Mouse (Mus musculus): ENCODE results near the gene Gm6040. TPM values are rescaled to one million over a fixed set of nuclear protein-coding genes. Genes with fewer than 3 reads are reported as not detected.

Gm6040 gene
- not detected in 2 replicates for polyA plus RNA-seq (2014; fragmentation: Nextera tagmentation; extraction: Ambion mirVana)

- no peaks in the 10 kb centered on the region for H3K4me1 ChIP-seq (ENCODE audit: control insufficient read depth, insufficient read depth, low read length)
- WGBS = 72% methylated on average over 3 of the region's 3 CpGs
- no peak for ATAC-seq (replicated peaks; ENCODE audit: insufficient number of reproducible peaks, low FRiP score, low TSS enrichment, low read depth)
- no peaks in the 10 kb centered on the region for H3K9me3 ChIP-seq (replicated peaks; ENCODE audit: control insufficient read depth, low read length)
- no peak within 1 kb of the TSS for H3K4me3 ChIP-seq (ENCODE audit: low read depth, low read length)
- H3K36me3 ChIP-seq (replicated peaks; ENCODE audit: control insufficient read depth, insufficient read depth, low read depth, low read length) = no peaks in the 10 kb centered on the region
- no peak for DNase-seq (ENCODE audit: low spot score)
- no peaks in the 10 kb centered on the region for H3K27me3 ChIP-seq (ENCODE audit: control insufficient read depth, insufficient read depth, low read length)
- H3K4me2 ChIP-seq (ENCODE audit: low read depth, low read length) = no peak within 1 kb of the TSS
- H3K9ac ChIP-seq (replicated peaks; ENCODE audit: low read length) = no peak within 1 kb of the TSS
- H3K27ac ChIP-seq (replicated peaks; ENCODE audit: low read depth, low read length) = no peak within 1 kb of the TSS
Observed at GRCm38 (mm10) chr8:20921971-20922370, at the start of gene Gm6040. Gene Gm6040, minus strand, starts transcription at chr8:20922071.

- Histone ChIP-seq H3K4me2 (ENCODE audit: low read depth, low read length) (no peak overlapping the region), H3K4me3 (ENCODE audit: low read depth, low read length) (no peak overlapping the region), H3K27me3 (ENCODE audit: control insufficient read depth, insufficient read depth, low read length) (no peaks in the 10 kb centered on the region), H3K9ac (replicated peaks; ENCODE audit: low read length) (no peak overlapping the region), H3K27ac (replicated peaks; ENCODE audit: low read depth, low read length) (no peak overlapping the region), H3K36me3 (replicated peaks; ENCODE audit: control insufficient read depth, insufficient read depth, low read depth, low read length) (no peaks in the 10 kb centered on the region), H3K9me3 (replicated peaks; ENCODE audit: control insufficient read depth, low read length) (no peaks in the 10 kb centered on the region), H3K4me1 (ENCODE audit: control insufficient read depth, insufficient read depth, low read length) (no peaks in the 10 kb centered on the region)
- no peak for ATAC-seq (replicated peaks; ENCODE audit: insufficient number of reproducible peaks, low FRiP score, low TSS enrichment, low read depth)
- no peak for DNase-seq (ENCODE audit: low spot score)
- 82% methylated on average over 2 of the region's 2 CpGs for WGBS
Observed at GRCm38 (mm10) chr8:20964531-20964930, 42.7 kb upstream of the Gm6040 start.

GRCm38 (mm10) chr8:20944610-20945009 lies 22.7 kb upstream of the Gm6040 start, which contains the start of gene AY761185:
Gene AY761185, minus strand, starts transcription at chr8:20944710.
- Histone ChIP-seq H3K27me3 (ENCODE audit: control insufficient read depth, insufficient read depth, low read length) (no peaks in the 10 kb centered on the region), H3K4me2 (ENCODE audit: low read depth, low read length) (no peak within 1 kb of the TSS), H3K27ac (replicated peaks; ENCODE audit: low read depth, low read length) (no peak within 1 kb of the TSS), H3K4me1 (ENCODE audit: control insufficient read depth, insufficient read depth, low read length) (no peaks in the 10 kb centered on the region), H3K36me3 (replicated peaks; ENCODE audit: control insufficient read depth, insufficient read depth, low read depth, low read length) (no peaks in the 10 kb centered on the region), H3K9ac (replicated peaks; ENCODE audit: low read length) (no peak within 1 kb of the TSS), H3K9me3 (replicated peaks; ENCODE audit: control insufficient read depth, low read length) (no peaks in the 10 kb centered on the region; the same call in 1 of the 2 replicates), H3K4me3 (ENCODE audit: low read depth, low read length) (no peak within 1 kb of the TSS)
- DNase-seq (ENCODE audit: low spot score) (no peak), ATAC-seq (replicated peaks; ENCODE audit: insufficient number of reproducible peaks, low FRiP score, low TSS enrichment, low read depth) (no peak)
- 68% methylated on average over 3 of the region's 3 CpGs for WGBS

- no peak for ATAC-seq (replicated peaks; ENCODE audit: insufficient number of reproducible peaks, low FRiP score, low TSS enrichment, low read depth)
- H3K4me2 ChIP-seq (ENCODE audit: low read depth, low read length) = no peak overlapping the region
- H3K27me3 ChIP-seq (ENCODE audit: control insufficient read depth, insufficient read depth, low read length) = no peaks in the 10 kb centered on the region
- no peak for DNase-seq (ENCODE audit: low spot score)
- no peak overlapping the region for H3K9ac ChIP-seq (replicated peaks; ENCODE audit: low read length)
- no peaks in the 10 kb centered on the region; the same call in 1 of the 2 replicates for H3K9me3 ChIP-seq (replicated peaks; ENCODE audit: control insufficient read depth, low read length)
- no peak overlapping the region for H3K4me3 ChIP-seq (ENCODE audit: low read depth, low read length)
- H3K36me3 ChIP-seq (replicated peaks; ENCODE audit: control insufficient read depth, insufficient read depth, low read depth, low read length) = no peaks in the 10 kb centered on the region
- H3K27ac ChIP-seq (replicated peaks; ENCODE audit: low read depth, low read length) = no peak overlapping the region
- 78% methylated on average over 1 of the region's 1 CpGs for WGBS
- H3K4me1 ChIP-seq (ENCODE audit: control insufficient read depth, insufficient read depth, low read length) = no peaks in the 10 kb centered on the region
Observed at GRCm38 (mm10) chr8:20912288-20912687, 9.6 kb downstream of the Gm6040 start.

- DNase-seq (ENCODE audit: low spot score) (no peak), ATAC-seq (replicated peaks; ENCODE audit: insufficient number of reproducible peaks, low FRiP score, low TSS enrichment, low read depth) (no peak)
- no peaks in the 10 kb centered on the region for H3K27me3 ChIP-seq (ENCODE audit: control insufficient read depth, insufficient read depth, low read length)
- no peak overlapping the region for H3K9ac ChIP-seq (replicated peaks; ENCODE audit: low read length)
- WGBS = 66% methylated on average over 2 of the region's 2 CpGs
- no peak overlapping the region for H3K27ac ChIP-seq (replicated peaks; ENCODE audit: low read depth, low read length)
- H3K9me3 ChIP-seq (replicated peaks; ENCODE audit: control insufficient read depth, low read length) = no peaks in the 10 kb centered on the region; the same call in 1 of the 2 replicates
- no peaks in the 10 kb centered on the region for H3K36me3 ChIP-seq (replicated peaks; ENCODE audit: control insufficient read depth, insufficient read depth, low read depth, low read length)
- H3K4me1 ChIP-seq (ENCODE audit: control insufficient read depth, insufficient read depth, low read length) = no peaks in the 10 kb centered on the region
- no peak overlapping the region for H3K4me3 ChIP-seq (ENCODE audit: low read depth, low read length)
- H3K4me2 ChIP-seq (ENCODE audit: low read depth, low read length) = no peak overlapping the region
Observed at GRCm38 (mm10) chr8:20908256-20908655, 13.6 kb downstream of the Gm6040 start.

- Histone ChIP-seq H3K27ac (replicated peaks; ENCODE audit: low read depth, low read length) (no peak overlapping the region), H3K4me1 (ENCODE audit: control insufficient read depth, insufficient read depth, low read length) (no peaks in the 10 kb centered on the region), H3K36me3 (replicated peaks; ENCODE audit: control insufficient read depth, insufficient read depth, low read depth, low read length) (no peaks in the 10 kb centered on the region), H3K27me3 (ENCODE audit: control insufficient read depth, insufficient read depth, low read length) (no peaks in the 10 kb centered on the region), H3K4me3 (ENCODE audit: low read depth, low read length) (no peak overlapping the region), H3K9me3 (replicated peaks; ENCODE audit: control insufficient read depth, low read length) (no peaks in the 10 kb centered on the region; the same call in 1 of the 2 replicates), H3K9ac (replicated peaks; ENCODE audit: low read length) (no peak overlapping the region), H3K4me2 (ENCODE audit: low read depth, low read length) (no peak overlapping the region)
- WGBS = 88% methylated on average over 2 of the region's 2 CpGs
- DNase-seq (ENCODE audit: low spot score) (no peak), ATAC-seq (replicated peaks; ENCODE audit: insufficient number of reproducible peaks, low FRiP score, low TSS enrichment, low read depth) (no peak)
Observed at GRCm38 (mm10) chr8:20907119-20907518, 14.8 kb downstream of the Gm6040 start.

GRCm38 (mm10) chr8:20902527-20902926 lies 19.3 kb downstream of the Gm6040 start, which contains the start of gene Gm15056:
Gene Gm15056, minus strand, starts transcription at chr8:20902627.
- Histone ChIP-seq H3K4me3 (ENCODE audit: low read depth, low read length) (no peak within 1 kb of the TSS), H3K9me3 (replicated peaks; ENCODE audit: control insufficient read depth, low read length) (no peaks in the 10 kb centered on the region; the same call in 1 of the 2 replicates), H3K4me2 (ENCODE audit: low read depth, low read length) (no peak within 1 kb of the TSS), H3K9ac (replicated peaks; ENCODE audit: low read length) (no peak within 1 kb of the TSS), H3K27ac (replicated peaks; ENCODE audit: low read depth, low read length) (no peak within 1 kb of the TSS), H3K27me3 (ENCODE audit: control insufficient read depth, insufficient read depth, low read length) (no peaks in the 10 kb centered on the region), H3K4me1 (ENCODE audit: control insufficient read depth, insufficient read depth, low read length) (no peaks in the 10 kb centered on the region), H3K36me3 (replicated peaks; ENCODE audit: control insufficient read depth, insufficient read depth, low read depth, low read length) (no peaks in the 10 kb centered on the region)
- ATAC-seq (replicated peaks; ENCODE audit: insufficient number of reproducible peaks, low FRiP score, low TSS enrichment, low read depth) = no peak
- WGBS = 59% methylated on average over 2 of the region's 2 CpGs
- no peak for DNase-seq (ENCODE audit: low spot score)

GRCm38 (mm10) chr8:20892369-20892768 lies 29.5 kb downstream of the Gm6040 start, which contains the start of gene Defb33:
Gene Defb33, plus strand, starts transcription at chr8:20892669.
- no peak within 1 kb of the TSS for H3K4me3 ChIP-seq (ENCODE audit: low read depth, low read length)
- no peak within 1 kb of the TSS for H3K9ac ChIP-seq (replicated peaks; ENCODE audit: low read length)
- H3K4me1 ChIP-seq (ENCODE audit: control insufficient read depth, insufficient read depth, low read length) = no peaks in the 10 kb centered on the region
- 95% methylated on average over 2 of the region's 2 CpGs for WGBS
- ATAC-seq (replicated peaks; ENCODE audit: insufficient number of reproducible peaks, low FRiP score, low TSS enrichment, low read depth) (no peak), DNase-seq (ENCODE audit: low spot score) (no peak)
- no peak within 1 kb of the TSS for H3K27ac ChIP-seq (replicated peaks; ENCODE audit: low read depth, low read length)
- no peaks in the 10 kb centered on the region for H3K27me3 ChIP-seq (ENCODE audit: control insufficient read depth, insufficient read depth, low read length)
- no peaks in the 10 kb centered on the region for H3K36me3 ChIP-seq (replicated peaks; ENCODE audit: control insufficient read depth, insufficient read depth, low read depth, low read length)
- H3K9me3 ChIP-seq (replicated peaks; ENCODE audit: control insufficient read depth, low read length) = no peaks in the 10 kb centered on the region; the same call in 1 of the 2 replicates
- no peak within 1 kb of the TSS for H3K4me2 ChIP-seq (ENCODE audit: low read depth, low read length)
